Mouse (Mus musculus) intestine, embryonic 14.5 days (tissue): ENCODE data around the gene Stat5b. TPM values are rescaled to one million over a fixed set of nuclear protein-coding genes. Genes with fewer than 3 reads are reported as not detected.
A peak's percentile ranks its signal among the peaks of the same experiment; 100 is the strongest.

ENCODE experiments used
- ATAC-seq: fragments of 200-750 bp; cut with Nextera tagmentation; replicated peaks from 2 replicates; pipeline ENCODE4 v1.8.0; 2017; ENCODE audit warnings: low read depth, moderate number of reproducible peaks, moderate TSS enrichment, moderate library complexity; ENCODE audit not compliant: low FRiP score, low TSS enrichment
- DNase-seq: peaks from one replicate; pipeline ENCODE4 v3.0.0-alpha.2; 2018; ENCODE audit warnings: low spot score
- H3K27ac ChIP-seq: fragments of 300-500 bp; sonication (generic); 2 replicates; pipeline ENCODE4 v1.5.1; 2014; ENCODE audit warnings: low read depth, mild to moderate bottlenecking, control low read depth
- H3K27me3 ChIP-seq: fragments of 300-500 bp; sonication (generic); replicated peaks from 2 replicates; pipeline ENCODE4 v1.6.1; 2014; ENCODE audit warnings: low read length, control low read depth; ENCODE audit not compliant: control insufficient read depth, insufficient read depth
- H3K36me3 ChIP-seq: fragments of 300-500 bp; sonication (generic); 2 replicates; pipeline ENCODE4 v1.6.1; 2014; ENCODE audit warnings: low read length, control low read depth; ENCODE audit not compliant: control insufficient read depth, insufficient read depth
- H3K4me1 ChIP-seq: fragments of 300-500 bp; sonication (generic); replicated peaks from 2 replicates; pipeline ENCODE4 v1.6.1; 2014; ENCODE audit warnings: low read length, control low read depth, mixed read lengths; ENCODE audit not compliant: control insufficient read depth, insufficient read depth
- H3K4me2 ChIP-seq: fragments of 300-500 bp; sonication (generic); 2 replicates; pipeline ENCODE4 v1.6.1; 2014; ENCODE audit warnings: low read length
- H3K4me3 ChIP-seq: fragments of 300-500 bp; sonication (generic); 2 replicates; pipeline ENCODE4 v1.5.1; 2014; ENCODE audit warnings: low read depth, low read length, control low read depth, mixed read lengths
- H3K9ac ChIP-seq: fragments of 300-500 bp; sonication (generic); 2 replicates; pipeline ENCODE4 v1.6.1; 2014; ENCODE audit warnings: mild to moderate bottlenecking, low read length
- H3K9me3 ChIP-seq: fragments of 300-500 bp; sonication (generic); 2 replicates; pipeline ENCODE4 v1.6.1; 2016; ENCODE audit warnings: low read length, control low read depth; ENCODE audit not compliant: control insufficient read depth
- WGBS: fragments of 180-500 bp; shearing (Covaris S2); extraction: QIAGEN DNeasy Blood & Tissue Kit; methylation state at CpG from one replicate; pipeline ENCODE4 v1.1.7; 2014; 5-methylcytosine and 5-hydroxymethylcytosine counted together
- polyA plus RNA-seq: library from polyadenylated mRNA; unstranded; fragments of >200 nt; fragmentation: Nextera tagmentation; extraction: Ambion mirVana; gene quantifications from 2 replicates; pipeline ENCODE4 v1.2.1, GENCODE M21; 2014

Stat5b gene
- polyA plus RNA-seq, 1 experiment from 2014 or later, result 27.8 TPM

- H3K4me3 ChIP-seq, result no peak overlapping the region
- 78% methylated on average over 13 of the region's 13 CpGs for WGBS
- H3K27ac ChIP-seq, result no peak overlapping the region
- H3K9me3 ChIP-seq, result no peaks in the 10 kb centered on the region
- H3K36me3 ChIP-seq, result no peaks in the 10 kb centered on the region
- H3K9ac ChIP-seq, result no peak overlapping the region
- H3K4me2 ChIP-seq, result no peak overlapping the region
- no peak for ATAC-seq
- no peaks in the 10 kb centered on the region for H3K27me3 ChIP-seq
- H3K4me1 ChIP-seq, result no peaks in the 10 kb centered on the region; the same call in 1 of the 2 replicates
- no peak for DNase-seq
Observed at GRCm38 (mm10) chr11:100826161-100826866, 24.2 kb downstream of the Stat5b start.

DNA sequence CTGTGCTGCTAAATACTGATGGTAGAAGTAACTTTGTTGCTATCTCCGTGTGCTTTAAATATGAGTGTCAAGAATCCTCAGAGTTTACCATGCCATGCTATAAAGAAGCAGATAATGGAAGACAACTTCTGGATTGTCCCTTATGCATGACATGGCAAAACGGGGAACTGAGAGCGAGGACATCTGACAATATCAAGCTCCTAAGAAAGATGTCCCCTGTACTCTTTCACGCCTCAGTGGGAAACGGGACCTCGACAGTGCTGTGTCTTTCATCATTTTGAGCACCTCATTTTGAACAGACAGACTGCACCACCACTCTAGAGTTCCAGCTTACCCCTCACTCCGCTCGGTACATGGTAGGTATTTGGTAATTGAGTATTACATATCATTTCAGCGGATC lies 25.1 kb downstream of the Stat5b start:
- DNase-seq (no peak), ATAC-seq (no peak)
- Histone ChIP-seq H3K9ac (no peak overlapping the region), H3K4me1 (no peaks in the 10 kb centered on the region; the same call in 1 of the 2 replicates), H3K9me3 (no peaks in the 10 kb centered on the region), H3K27ac (no peak overlapping the region), H3K36me3 (no peaks in the 10 kb centered on the region), H3K4me3 (no peak overlapping the region), H3K27me3 (no peaks in the 10 kb centered on the region), H3K4me2 (no peak overlapping the region)
- 84% methylated on average over 9 of the region's 9 CpGs for WGBS

DNA sequence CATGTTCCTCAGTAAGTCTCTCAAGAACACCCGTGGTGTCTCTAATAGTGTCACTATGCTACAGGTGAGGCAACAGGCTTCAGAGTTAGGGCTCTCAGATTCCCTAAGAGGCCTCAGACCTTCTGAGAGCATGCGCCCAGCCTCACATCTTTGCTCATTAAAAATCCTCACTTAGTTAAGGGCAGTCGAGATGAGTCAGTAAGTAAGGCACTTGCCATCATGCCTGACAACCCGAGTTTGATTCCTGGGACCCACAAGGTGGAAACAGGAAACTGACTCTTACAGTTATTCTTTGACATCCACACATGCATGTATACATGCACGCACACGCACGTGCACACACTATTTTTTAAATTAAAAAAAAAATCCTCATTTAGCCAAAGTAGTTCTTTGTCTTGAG lies 26.0 kb downstream of the Stat5b start:
- no peak overlapping the region for H3K4me2 ChIP-seq
- no peak for ATAC-seq
- 81% methylated on average over 7 of the region's 7 CpGs for WGBS

DNA sequence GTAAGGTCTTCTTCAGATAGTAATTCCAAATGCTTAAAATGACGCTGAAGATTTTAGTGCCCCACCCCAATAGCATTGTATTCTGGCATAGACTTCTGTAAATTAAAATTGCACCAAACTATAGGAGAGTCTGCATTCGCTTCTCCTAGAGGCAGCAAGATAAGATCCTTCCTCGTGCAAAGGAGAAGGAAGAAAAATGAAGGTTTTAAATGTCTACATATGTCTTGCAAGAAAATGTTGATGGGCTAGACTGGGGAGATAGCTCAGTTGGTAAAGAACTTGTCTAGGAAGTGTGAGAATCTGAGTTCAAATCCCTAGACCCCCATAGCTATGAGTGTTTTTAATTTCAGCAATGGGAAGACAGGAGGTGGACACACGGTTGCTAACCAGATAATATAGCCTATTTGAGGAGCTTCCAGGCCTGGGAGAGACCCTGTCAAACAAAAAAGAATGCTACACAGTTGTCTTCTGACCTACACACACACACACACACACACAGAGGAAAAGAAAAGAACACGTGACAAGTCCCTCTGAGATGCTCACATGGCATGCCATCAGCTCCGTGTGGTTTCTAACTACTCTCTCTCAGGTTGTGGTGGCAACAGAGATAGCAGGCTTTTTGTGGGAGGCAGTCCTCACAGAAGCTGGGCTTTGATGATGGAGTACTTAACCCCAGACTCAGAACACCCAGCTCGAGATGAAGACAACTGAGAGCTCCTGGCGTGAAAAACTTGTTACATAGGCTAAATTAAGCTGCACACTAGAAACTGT lies 26.8 kb downstream of the Stat5b start:
- no peak for DNase-seq
- WGBS, result 72% methylated on average over 8 of the region's 8 CpGs
- no peak for ATAC-seq

More for the DNA sequence above, 26.0 kb downstream of the Stat5b start:
- Histone ChIP-seq H3K9ac (no peak overlapping the region), H3K4me3 (no peak overlapping the region), H3K4me1 (no peaks in the 10 kb centered on the region; the same call in 1 of the 2 replicates), H3K27me3 (no peaks in the 10 kb centered on the region), H3K36me3 (no peaks in the 10 kb centered on the region), H3K9me3 (no peaks in the 10 kb centered on the region), H3K27ac (no peak overlapping the region)
- no peak for DNase-seq

DNA sequence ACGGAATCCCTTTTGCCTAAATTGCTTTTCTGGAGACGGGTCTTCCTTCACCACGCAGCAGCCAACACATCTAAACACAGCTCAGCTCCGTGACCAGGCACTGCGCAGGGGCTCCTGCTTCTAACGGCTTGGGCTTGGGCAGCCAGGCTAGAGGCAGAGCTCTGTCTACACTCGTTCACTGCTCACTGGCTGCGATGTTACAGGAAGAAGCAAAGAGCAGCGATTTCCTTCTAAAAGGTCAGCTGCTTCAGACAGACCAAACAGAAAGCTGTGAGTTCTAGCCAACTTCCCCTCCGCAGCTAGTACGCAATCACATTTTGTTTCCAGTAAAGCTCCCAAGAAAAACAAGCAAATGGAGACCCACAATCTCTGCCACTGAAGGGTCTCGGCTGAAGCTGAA lies 28.2 kb downstream of the Stat5b start:
- H3K4me2 ChIP-seq, result peak overlapping the region; percentile 3; the same call in 1 of the 2 replicates
- H3K36me3 ChIP-seq, result no peaks in the 10 kb centered on the region
- DNase-seq, result no peak
- H3K27ac ChIP-seq, result no peak overlapping the region
- H3K27me3 ChIP-seq, result no peaks in the 10 kb centered on the region
- no peaks in the 10 kb centered on the region for H3K9me3 ChIP-seq
- ATAC-seq, result no peak
- H3K4me1 ChIP-seq, result no peaks in the 10 kb centered on the region; the same call in 1 of the 2 replicates
- H3K4me3 ChIP-seq, result no peak overlapping the region
- WGBS, result 58% methylated on average over 12 of the region's 12 CpGs
- no peak overlapping the region for H3K9ac ChIP-seq

More for the DNA sequence above, 26.8 kb downstream of the Stat5b start:
- no peaks in the 10 kb centered on the region; the same call in 1 of the 2 replicates for H3K4me1 ChIP-seq
- no peak overlapping the region for H3K4me2 ChIP-seq
- no peak overlapping the region for H3K27ac ChIP-seq
- H3K27me3 ChIP-seq, result no peaks in the 10 kb centered on the region
- no peaks in the 10 kb centered on the region for H3K9me3 ChIP-seq
- no peak overlapping the region for H3K9ac ChIP-seq
- H3K4me3 ChIP-seq, result no peak overlapping the region
- no peaks in the 10 kb centered on the region for H3K36me3 ChIP-seq

GRCm38 (mm10) chr11:100821605-100822220 lies 28.8 kb downstream of the Stat5b start:
- Histone ChIP-seq H3K4me1 (peaks cover 4% of the 10 kb centered on the region; the same call in 1 of the 2 replicates), H3K4me2 (no peak overlapping the region), H3K9me3 (no peaks in the 10 kb centered on the region), H3K4me3 (no peak overlapping the region), H3K36me3 (no peaks in the 10 kb centered on the region), H3K27ac (no peak overlapping the region), H3K27me3 (no peaks in the 10 kb centered on the region), H3K9ac (no peak overlapping the region)
- DNase-seq (no peak), ATAC-seq (no peak)
- WGBS, result 89% methylated on average over 13 of the region's 13 CpGs

DNA sequence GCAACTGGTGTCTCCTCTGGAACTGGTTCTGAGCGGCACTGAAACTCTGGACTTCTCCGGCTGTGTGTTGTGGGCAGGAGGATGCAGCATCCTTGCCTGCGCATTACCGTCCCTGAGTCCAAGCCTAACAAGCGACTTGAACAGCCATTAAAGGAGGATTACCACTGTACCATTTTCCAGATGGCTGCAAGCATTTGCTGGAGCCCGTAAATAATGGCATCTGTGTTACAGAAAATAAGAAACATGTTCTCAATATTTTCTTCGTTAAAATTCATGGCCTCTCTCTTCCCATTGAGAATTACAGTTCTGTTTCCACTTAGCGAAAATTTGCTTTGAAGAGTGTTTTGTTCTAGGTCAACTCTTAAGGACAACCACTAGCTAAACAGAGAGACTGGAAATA lies 30.5 kb downstream of the Stat5b start:
- DNase-seq, result no peak
- H3K9ac ChIP-seq, result no peak overlapping the region
- 89% methylated on average over 8 of the region's 8 CpGs for WGBS

DNA sequence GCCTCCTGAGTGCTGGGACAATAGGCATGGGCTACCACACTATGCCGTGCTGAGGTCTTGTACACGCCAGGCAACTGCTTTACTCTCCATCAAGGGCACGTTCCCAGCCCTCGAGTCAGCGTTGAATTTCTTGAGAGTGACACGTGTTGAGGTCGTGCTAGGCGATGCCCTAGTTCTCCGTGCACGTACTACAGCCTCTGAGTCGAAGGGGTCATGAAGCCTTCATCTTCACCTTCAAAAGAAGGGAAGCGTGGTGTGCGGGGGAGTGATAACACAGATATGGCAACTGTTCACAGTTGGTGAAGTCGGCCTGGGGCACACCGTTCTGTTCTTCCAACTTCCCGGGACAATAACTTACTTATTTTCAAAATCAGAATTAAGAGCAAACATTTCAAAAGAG lies 30.9 kb downstream of the Stat5b start:
- Histone ChIP-seq H3K27me3 (no peaks in the 10 kb centered on the region), H3K27ac (no peak overlapping the region), H3K4me3 (no peak overlapping the region), H3K9me3 (no peaks in the 10 kb centered on the region), H3K4me2 (no peak overlapping the region), H3K36me3 (no peaks in the 10 kb centered on the region), H3K4me1 (peaks cover 4% of the 10 kb centered on the region), H3K9ac (no peak overlapping the region)
- no peak for DNase-seq
- 88% methylated on average over 16 of the region's 16 CpGs for WGBS
- ATAC-seq, result no peak

More for the DNA sequence above, 30.5 kb downstream of the Stat5b start:
- no peak for ATAC-seq
- no peaks in the 10 kb centered on the region for H3K36me3 ChIP-seq
- no peak overlapping the region for H3K4me2 ChIP-seq
- no peaks in the 10 kb centered on the region for H3K9me3 ChIP-seq
- H3K27ac ChIP-seq, result no peak overlapping the region
- H3K27me3 ChIP-seq, result no peaks in the 10 kb centered on the region
- peaks cover 4% of the 10 kb centered on the region; the same call in 1 of the 2 replicates for H3K4me1 ChIP-seq
- H3K4me3 ChIP-seq, result no peak overlapping the region
